Mouse (Mus musculus) left cerebral cortex, postnatal 4 days (tissue): ENCODE measurements around the gene Olfr510. TPM values are rescaled to one million over a fixed set of nuclear protein-coding genes. Genes with fewer than 3 reads are reported as not detected.
"Not testable (repeated sequence)": the region's sequence is repeated elsewhere in the genome, so short reads cannot be mapped to it uniquely, and the experiment has no call there.

Experiments
- DNase-seq: peaks from one replicate; pipeline ENCODE4 v3.0.0-alpha.2; 2022
- intact Hi-C: fragments of 180-260 bp; cut with DNase I; formaldehyde crosslinking; loops from one replicate; pipeline ENCODE4 v1.15.1; 2025
- total RNA-seq, 2 experiments: library from RNA; stranded (reverse); gene quantifications; 2 replicates each; pipeline ENCODE4 v1.2.3; 2021

Gene Olfr510
- not detected for total RNA-seq

GRCm38 (mm10) chr7:108666118-108666517, at the start of gene Olfr510:
Gene Olfr510, plus strand, starts transcription at chr7:108666418.
- intact Hi-C loops: no loop called here
- no peak for DNase-seq

DNA sequence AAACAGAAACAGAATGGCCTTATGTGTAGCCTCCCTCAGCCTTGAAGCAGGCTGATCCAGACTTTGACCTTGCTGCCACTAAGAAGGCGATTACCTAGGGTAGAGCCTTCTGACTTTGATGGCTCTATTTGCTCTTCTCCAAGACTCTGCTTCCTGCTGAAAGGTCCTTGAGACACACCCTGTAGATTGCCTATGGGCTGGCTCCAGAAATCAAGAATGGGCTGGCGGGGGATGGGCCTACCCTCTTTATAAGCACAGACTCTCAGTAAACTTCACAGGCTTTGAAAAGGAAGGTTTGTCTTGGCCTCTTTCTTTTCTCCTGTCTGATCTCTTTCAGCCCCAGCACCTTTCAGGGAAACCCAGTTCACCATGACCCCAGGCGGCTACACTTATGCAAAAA, 49.4 kb upstream of the Olfr510 start:
- DNase-seq, intact Hi-C loops: not testable (repeated sequence)

DNA sequence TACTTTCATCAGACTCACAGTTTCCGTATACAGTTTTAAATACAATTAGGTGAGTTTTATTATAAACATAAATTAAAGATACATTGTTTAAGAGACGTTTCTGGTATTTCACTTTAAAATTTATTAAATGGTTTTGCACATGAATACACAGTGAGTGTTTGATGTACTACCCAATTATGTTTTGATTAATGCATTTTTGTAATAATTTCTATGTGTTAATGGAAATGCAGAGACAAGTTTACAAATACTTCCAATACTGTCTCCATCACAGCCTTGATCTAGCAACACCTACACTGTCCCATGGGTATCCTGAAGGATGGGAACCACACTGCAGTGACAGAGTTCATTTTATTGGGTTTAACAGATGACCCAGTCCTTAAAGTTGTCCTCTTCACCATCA, 44.7 kb upstream of the Olfr510 start, which contains the start of gene Olfr507:
TSS of gene Olfr507 (plus strand) at position 301 of the 400 bp plus-strand sequence.
- no peak for DNase-seq
- intact Hi-C loops: no loop called here

DNA sequence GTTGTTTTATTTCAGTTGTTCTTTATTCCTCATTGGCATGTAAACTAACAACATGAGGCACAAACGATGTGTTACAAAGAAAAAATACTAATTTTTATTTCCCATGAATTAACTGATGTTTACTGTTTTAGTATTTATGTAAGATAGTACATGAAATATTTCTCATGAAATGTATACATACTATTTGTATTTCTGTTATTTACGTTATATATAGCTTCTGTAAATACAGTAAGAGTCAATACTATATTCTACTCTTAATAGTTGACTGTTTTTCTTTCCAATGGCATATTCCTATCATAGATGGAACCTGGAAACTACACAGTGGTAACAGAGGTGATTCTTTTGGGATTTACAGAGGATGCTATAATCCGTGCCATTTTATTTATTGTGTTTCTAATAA, 36.5 kb upstream of the Olfr510 start, which contains the start of gene Olfr508:
TSS of gene Olfr508 (plus strand) at position 301 of the 400 bp plus-strand sequence.
- intact Hi-C loops: no loop called here
- DNase-seq: no peak

GRCm38 (mm10) chr7:108651806-108652205, 14.4 kb upstream of the Olfr510 start, which contains the start of gene Olfr509:
Gene Olfr509, minus strand, starts transcription at chr7:108651906.
- no peak for DNase-seq
- intact Hi-C loops: no loop called here

- DNase-seq: no peak
- intact Hi-C loops: no loop called here
Observed at GRCm38 (mm10) chr7:108662419-108662818, 3.8 kb upstream of the Olfr510 start.

DNA sequence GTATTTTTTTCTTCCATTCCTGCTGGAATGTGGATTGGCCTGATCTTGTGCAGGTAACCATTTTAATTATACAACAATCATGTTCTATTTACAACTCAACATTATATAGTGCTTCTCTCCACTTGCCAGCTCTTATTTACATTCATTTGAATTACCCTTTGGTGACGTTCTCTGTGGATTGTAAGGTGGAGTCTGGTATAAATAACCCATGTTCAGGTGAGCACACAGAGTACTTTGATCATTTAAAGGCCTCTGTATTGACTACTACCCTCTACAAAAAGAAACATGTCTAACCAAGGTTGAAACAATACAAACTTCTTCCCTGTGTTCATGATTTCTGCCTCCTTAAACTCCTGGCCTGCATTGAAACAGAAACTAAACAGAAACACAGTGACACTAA, 4.8 kb downstream of the Olfr510 start:
- intact Hi-C loops: no loop called here
- DNase-seq: no peak

GRCm38 (mm10) chr7:108678886-108679285, 12.7 kb downstream of the Olfr510 start:
- intact Hi-C loops: no loop called here
- DNase-seq: no peak

- intact Hi-C loops: no loop called here
- no peak for DNase-seq
Observed at GRCm38 (mm10) chr7:108713020-108713419, 46.8 kb downstream of the Olfr510 start, which contains the start of gene Olfr512. Gene Olfr512, plus strand, starts transcription at chr7:108713320.

Other genes with a start within 250 kb of the Olfr510 start
- gene Olfr497, start 246.0 kb upstream of the Olfr510 start, total RNA-seq: not detected
- gene Olfr498, start 201.1 kb upstream of the Olfr510 start, total RNA-seq: not detected
- not detected for gene Olfr502, start 141.4 kb upstream of the Olfr510 start, total RNA-seq
- gene Olfr503, start 121.9 kb upstream of the Olfr510 start, total RNA-seq: not detected
- gene Olfr504, start 100.6 kb upstream of the Olfr510 start, total RNA-seq: not detected
- not detected for gene Olfr506, start 55.6 kb upstream of the Olfr510 start, total RNA-seq
- not detected for gene Olfr507, start 44.6 kb upstream of the Olfr510 start, total RNA-seq
- not detected for gene Olfr508, start 36.4 kb upstream of the Olfr510 start, total RNA-seq
- not detected for gene Olfr509, start 14.5 kb upstream of the Olfr510 start, total RNA-seq
- not detected for gene Olfr512, start 46.9 kb downstream of the Olfr510 start, total RNA-seq
- gene Olfr513, start 84.6 kb downstream of the Olfr510 start, total RNA-seq: not detected
- gene Olfr514, start 159.6 kb downstream of the Olfr510 start, total RNA-seq: not detected
- not detected for gene Olfr516, start 184.1 kb downstream of the Olfr510 start, total RNA-seq
- gene Olfr517, start 206.0 kb downstream of the Olfr510 start, total RNA-seq: not detected
- gene Olfr518, start 218.6 kb downstream of the Olfr510 start, total RNA-seq: not detected
- not detected for gene Olfr519, start 228.0 kb downstream of the Olfr510 start, total RNA-seq